Mouse (Mus musculus) C2C12 (cell line): ENCODE data around the gene Prdm5. TPM values are rescaled to one million over a fixed set of nuclear protein-coding genes. Genes with fewer than 3 reads are reported as not detected.

Source experiments
- H3K27me3 ChIP-seq: one replicate; pipeline ENCODE4 v1.6.1; 2011; ENCODE audit not compliant: control insufficient read depth, insufficient read depth, insufficient read length
- H3K36me3 ChIP-seq: one replicate; pipeline ENCODE4 v1.6.1; 2011; ENCODE audit not compliant: control insufficient read depth, insufficient read depth
- H3K4me3 ChIP-seq: one replicate; pipeline ENCODE4 v1.5.1; 2011; ENCODE audit warnings: mild to moderate bottlenecking, control low read depth; ENCODE audit not compliant: poor library complexity, insufficient read depth, severe bottlenecking
- H3K79me2 ChIP-seq: one replicate; pipeline ENCODE4 v1.6.1; 2011; ENCODE audit not compliant: control insufficient read depth, insufficient read depth
- H3K79me3 ChIP-seq: one replicate; pipeline ENCODE4 v1.6.1; 2011; ENCODE audit warnings: low read depth, control low read depth
- H3ac ChIP-seq: one replicate; pipeline ENCODE3; 2011; ENCODE audit warnings: low read depth; ENCODE audit not compliant: control insufficient read depth, insufficient read length
- CEBPB ChIP-seq: IDR thresholded peaks from one replicate; pipeline ENCODE4 v1.6.1; 2011; ENCODE audit warnings: low read depth, mild to moderate bottlenecking, control low read depth, moderate library complexity
- CTCF ChIP-seq: IDR thresholded peaks from one replicate; pipeline ENCODE4 v1.5.1; 2011; ENCODE audit not compliant: control insufficient read depth, insufficient read depth, insufficient read length
- FOSL1 ChIP-seq: IDR thresholded peaks from one replicate; pipeline ENCODE4 v1.8.0; 2011; ENCODE audit warnings: mild to moderate bottlenecking, low read length; ENCODE audit not compliant: poor library complexity, insufficient read depth, severe bottlenecking
- MAX ChIP-seq: IDR thresholded peaks from one replicate; pipeline ENCODE4 v1.6.1; 2011; ENCODE audit warnings: mild to moderate bottlenecking, control low read depth
- MYOD1 ChIP-seq: IDR thresholded peaks from one replicate; pipeline ENCODE4 v1.6.1; 2011; ENCODE audit warnings: low read depth; ENCODE audit not compliant: control insufficient read depth, insufficient read length
- MYOG ChIP-seq: IDR thresholded peaks from one replicate; pipeline ENCODE4 v1.6.1; 2011; ENCODE audit not compliant: control insufficient read depth, insufficient read length; ENCODE audit errors: extremely low read depth
- USF1 ChIP-seq: IDR thresholded peaks from one replicate; pipeline ENCODE4 v1.6.1; 2011; ENCODE audit warnings: low read depth, mild to moderate bottlenecking, control low read depth, moderate library complexity
- polyA plus RNA-seq: library from polyadenylated mRNA; unstranded; fragments of >200 nt; fragmentation: generic; extraction: Trizol; gene quantifications from one replicate; pipeline ENCODE4 v1.2.1, GENCODE M21; 2012; ENCODE audit warnings: missing spikeins

The Prdm5 gene
- polyA plus RNA-seq, 1 experiment = 8.2 TPM

DNA sequence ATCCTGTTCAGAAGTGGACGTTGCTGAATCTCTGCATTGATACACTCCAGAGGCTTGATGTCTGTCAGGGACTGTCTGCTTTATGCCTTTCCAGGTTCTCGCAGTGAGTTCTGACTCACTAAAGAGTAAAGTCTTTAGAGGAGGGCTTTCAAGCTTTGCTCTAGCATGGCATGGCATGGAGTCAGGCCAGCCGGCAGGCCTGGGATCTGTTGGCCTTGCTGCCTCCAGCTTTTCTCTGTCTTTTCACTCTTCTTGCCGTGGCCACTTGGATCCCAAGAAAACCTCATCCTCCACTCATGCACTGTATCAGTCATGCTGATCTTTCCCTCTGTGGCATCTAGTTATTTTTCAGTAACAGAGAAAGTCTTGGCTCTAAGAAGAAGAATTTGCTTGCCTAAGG, 87.1 kb downstream of the Prdm5 start:
- no peaks in the 10 kb centered on the region for H3K79me2 ChIP-seq
- no peak for TF ChIP-seq CTCF
- no peak for TF ChIP-seq MYOG
- no peak for TF ChIP-seq MYOD1
- no peak for TF ChIP-seq FOSL1
- no peak for TF ChIP-seq CEBPB
- TF ChIP-seq USF1 = no peak
- TF ChIP-seq MAX = no peak
- no peak overlapping the region for H3K4me3 ChIP-seq
- peaks cover 2% of the 10 kb centered on the region for H3K79me3 ChIP-seq
- H3K27me3 ChIP-seq = no peaks in the 10 kb centered on the region
- H3ac ChIP-seq = no peak overlapping the region
- peaks cover 27% of the 10 kb centered on the region for H3K36me3 ChIP-seq

DNA sequence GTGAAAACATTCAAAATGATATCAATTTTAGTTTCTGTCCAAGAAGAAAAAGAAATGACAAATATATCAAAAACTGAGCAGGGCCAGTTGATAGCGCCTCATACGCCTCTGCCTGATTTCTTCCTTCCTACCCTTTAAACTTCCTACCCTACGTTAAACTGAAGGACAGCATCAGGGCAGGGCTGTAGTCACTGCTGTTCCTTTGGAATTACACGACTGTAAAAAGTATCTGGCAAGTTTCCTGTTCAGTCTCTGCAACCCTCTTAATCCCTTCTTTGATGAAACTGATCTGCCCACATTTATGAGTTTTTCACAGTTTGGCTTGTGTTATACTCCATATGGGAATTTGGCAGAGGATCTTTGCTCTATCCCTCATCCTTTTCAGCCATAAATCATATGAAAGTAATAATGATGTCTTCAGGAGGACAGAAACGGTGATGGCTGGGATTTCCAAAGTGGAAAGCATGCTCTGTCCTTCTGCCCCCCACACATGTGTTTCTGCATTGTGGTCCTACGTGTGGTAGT, 93.0 kb downstream of the Prdm5 start:
- Histone ChIP-seq H3K27me3 (no peaks in the 10 kb centered on the region), H3K36me3 (peaks cover 24% of the 10 kb centered on the region), H3ac (no peak overlapping the region), H3K79me3 (no peaks in the 10 kb centered on the region), H3K79me2 (no peaks in the 10 kb centered on the region), H3K4me3 (no peak overlapping the region)
- TF ChIP-seq MAX (no peak), USF1 (no peak), MYOD1 (no peak), CTCF (no peak), MYOG (no peak), CEBPB (no peak), FOSL1 (no peak)

DNA sequence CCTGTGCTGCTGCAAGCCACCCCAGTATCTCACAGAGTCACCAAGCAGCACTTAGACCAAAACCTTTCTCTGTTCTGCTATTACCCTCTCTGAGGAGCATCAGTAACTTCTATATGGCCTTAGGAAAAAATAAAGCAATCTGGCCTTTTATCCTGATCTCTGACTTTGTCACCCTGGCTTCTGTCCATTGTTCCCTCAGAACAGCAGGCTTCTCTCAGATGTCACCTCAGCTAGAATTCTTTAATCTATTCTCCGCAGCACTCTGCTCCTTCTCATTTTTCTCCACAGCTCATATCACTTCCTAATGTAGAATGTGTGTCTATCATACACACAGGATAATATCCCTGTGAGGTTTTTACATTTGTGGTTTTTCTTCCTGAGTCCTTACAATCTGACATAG, 99.5 kb downstream of the Prdm5 start:
- H3K36me3 ChIP-seq = peaks cover 41% of the 10 kb centered on the region
- TF ChIP-seq MYOD1 = no peak
- TF ChIP-seq USF1 = no peak
- no peak for TF ChIP-seq CEBPB

DNA sequence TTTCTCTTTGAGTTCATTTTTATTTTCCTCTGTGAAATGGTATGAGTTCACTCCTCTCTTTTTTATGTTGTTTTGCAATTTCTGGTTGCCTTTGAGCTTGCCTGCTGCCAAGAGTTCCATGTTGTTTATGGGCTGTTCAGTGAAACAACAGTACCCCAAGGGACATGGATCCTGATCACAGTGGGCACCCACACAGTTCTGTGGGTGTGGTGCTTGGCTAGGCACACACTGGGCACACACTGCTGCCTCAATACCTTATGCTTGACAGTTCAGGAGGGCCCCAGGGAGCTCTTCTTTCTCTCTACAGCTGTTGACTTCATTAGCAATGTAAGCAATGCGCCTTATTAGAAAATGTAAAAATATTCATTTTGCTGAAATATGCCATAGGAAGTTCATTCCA, 110.0 kb downstream of the Prdm5 start:
- no peaks in the 10 kb centered on the region for H3K27me3 ChIP-seq
- peaks cover 37% of the 10 kb centered on the region for H3K36me3 ChIP-seq

More for the DNA sequence above, 99.5 kb downstream of the Prdm5 start:
- Histone ChIP-seq H3K79me3 (peaks cover 2% of the 10 kb centered on the region), H3K4me3 (no peak overlapping the region), H3K79me2 (no peaks in the 10 kb centered on the region), H3K27me3 (no peaks in the 10 kb centered on the region), H3ac (no peak overlapping the region)

DNA sequence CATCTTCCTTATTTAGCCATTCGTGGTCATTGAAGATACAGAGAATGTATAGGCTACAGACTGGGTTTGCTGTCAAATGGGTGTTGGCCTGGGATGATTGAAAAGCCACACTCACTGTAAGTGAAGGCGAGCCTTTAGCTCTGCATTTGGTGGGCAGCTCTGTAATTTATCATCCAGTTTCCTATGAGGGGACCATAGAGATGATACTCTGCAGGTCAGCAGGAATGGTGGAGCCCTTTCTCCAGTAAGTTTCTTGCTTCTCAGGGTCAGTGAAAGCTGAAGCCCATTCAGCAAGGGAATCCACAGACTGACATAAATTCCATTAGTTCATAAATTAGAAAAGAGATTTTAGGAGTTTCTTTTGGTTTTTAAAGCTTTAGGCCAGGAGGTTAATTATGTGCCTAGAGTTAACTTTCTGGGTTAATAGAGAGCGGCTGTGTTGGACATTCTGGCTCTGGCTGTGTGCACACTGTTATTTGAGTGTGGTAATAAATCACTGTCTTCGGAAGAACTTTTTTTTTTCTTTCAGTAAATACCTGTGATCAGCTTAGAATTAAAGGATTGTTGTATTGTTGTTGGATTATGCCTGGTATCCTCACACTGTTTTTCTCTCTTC, 113.4 kb downstream of the Prdm5 start:
- H3K4me3 ChIP-seq = no peak overlapping the region
- no peak overlapping the region for H3ac ChIP-seq
- no peaks in the 10 kb centered on the region for H3K27me3 ChIP-seq
- TF ChIP-seq MYOG = no peak
- H3K36me3 ChIP-seq = peaks cover 38% of the 10 kb centered on the region
- H3K79me3 ChIP-seq = no peaks in the 10 kb centered on the region
- no peaks in the 10 kb centered on the region for H3K79me2 ChIP-seq

More for the DNA sequence above, 110.0 kb downstream of the Prdm5 start:
- Histone ChIP-seq H3ac (no peak overlapping the region), H3K4me3 (no peak overlapping the region), H3K79me2 (no peaks in the 10 kb centered on the region), H3K79me3 (no peaks in the 10 kb centered on the region)
- TF ChIP-seq FOSL1 = no peak

DNA sequence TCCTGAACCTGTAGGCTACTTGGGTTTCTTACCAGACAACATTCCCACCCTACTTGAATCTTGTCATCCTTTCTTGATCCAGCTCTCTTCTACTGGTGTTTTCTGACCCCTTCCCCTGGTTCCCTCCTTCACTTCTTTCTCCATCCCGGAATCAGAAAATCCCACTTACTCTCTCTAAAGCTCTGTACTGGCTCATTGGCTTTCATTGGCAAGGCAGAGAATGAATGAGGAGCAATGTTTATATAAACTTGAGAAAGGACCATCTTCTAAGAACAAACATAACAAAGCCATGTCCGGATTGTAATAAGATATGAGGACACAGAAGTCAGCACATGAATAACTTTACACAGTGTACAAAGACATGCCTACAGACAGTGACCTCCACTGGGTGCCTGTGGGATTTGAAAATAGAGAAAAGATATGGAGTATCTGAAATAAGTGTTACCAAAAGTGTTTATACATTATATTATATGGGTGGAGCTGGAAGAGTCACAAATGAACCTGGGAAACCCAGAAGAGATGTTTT, 127.9 kb downstream of the Prdm5 start:
- peaks cover 48% of the 10 kb centered on the region for H3K36me3 ChIP-seq
- H3K79me3 ChIP-seq = no peaks in the 10 kb centered on the region
- no peak for TF ChIP-seq CTCF
- no peak for TF ChIP-seq FOSL1
- H3ac ChIP-seq = no peak overlapping the region
- H3K79me2 ChIP-seq = no peaks in the 10 kb centered on the region
- H3K27me3 ChIP-seq = no peaks in the 10 kb centered on the region
- H3K4me3 ChIP-seq = no peak overlapping the region

DNA sequence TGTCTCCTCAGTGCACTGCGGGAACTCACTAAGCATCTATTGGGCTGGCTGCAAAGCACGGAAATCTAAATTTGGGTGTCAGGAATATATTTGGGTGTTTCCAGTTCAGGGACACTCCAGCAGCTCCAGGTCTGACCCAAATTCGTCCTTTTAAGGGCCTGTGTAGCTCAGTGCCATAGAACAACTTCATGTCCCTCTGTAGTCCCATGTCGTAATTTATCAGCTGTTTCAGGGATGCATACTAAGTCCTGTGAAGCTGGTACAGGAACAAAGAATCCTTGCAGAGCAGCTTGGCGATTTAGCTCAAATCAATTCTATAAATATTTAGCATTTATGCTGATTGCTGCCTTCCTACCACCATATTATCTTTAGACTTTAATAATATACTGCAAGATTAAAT, 136.6 kb downstream of the Prdm5 start:
- Histone ChIP-seq H3ac (no peak overlapping the region), H3K79me3 (no peaks in the 10 kb centered on the region), H3K36me3 (peaks cover 16% of the 10 kb centered on the region), H3K4me3 (no peak overlapping the region), H3K79me2 (no peaks in the 10 kb centered on the region), H3K27me3 (no peaks in the 10 kb centered on the region)
- TF ChIP-seq CEBPB (no peak), USF1 (no peak), MYOD1 (no peak), MAX (no peak), CTCF (no peak), FOSL1 (no peak), MYOG (no peak)
